Mouse (Mus musculus): ENCODE data around the gene Stk31. TPM values are rescaled to one million over a fixed set of nuclear protein-coding genes. Genes with fewer than 3 reads are reported as not detected.

Stk31 gene
- total RNA-seq (2012; rRNA removed): not detected in 2 replicates
- not detected for polyA plus RNA-seq (2012; ENCODE audit: insufficient read depth in 1 of 2, insufficient read length in 2 of 2, low read depth in 1 of 2, low replicate concordance in 2 of 2, missing spikeins in 1 of 2)

DNA sequence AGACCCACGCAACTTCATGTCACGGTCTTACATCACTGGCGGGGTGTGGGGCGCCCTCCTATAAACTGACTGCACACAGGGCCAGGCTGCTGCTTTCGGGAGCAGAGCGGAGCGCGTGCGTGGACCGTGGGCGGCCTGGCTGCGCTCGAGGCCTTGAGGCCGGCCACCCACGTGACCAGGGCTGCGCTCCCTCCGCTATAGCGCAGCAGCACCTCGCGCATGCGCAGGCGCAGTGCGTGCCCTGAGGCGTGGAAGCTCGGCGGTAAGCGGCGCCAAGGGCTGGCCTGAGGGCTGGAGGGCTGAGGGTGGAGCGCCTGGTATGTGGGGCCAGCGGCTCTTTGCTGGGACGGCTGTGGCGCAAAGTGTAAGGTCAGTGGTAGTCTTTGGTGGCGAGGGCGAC is at the start of gene Stk31:
Stk31 (plus strand) TSS at position 289 of the 400 bp plus-strand sequence.
- no peak within 1 kb of the TSS for H3K27ac ChIP-seq (ENCODE audit: control insufficient read depth, low read depth, low read length)
- no peaks in the 10 kb centered on the region for H3K79me2 ChIP-seq (ENCODE audit: control insufficient read depth, insufficient read depth, low read length, poor library complexity)
- no peaks in the 10 kb centered on the region for H3K9me3 ChIP-seq (replicated peaks; ENCODE audit: insufficient read depth, low read length)
- no peak within 1 kb of the TSS for H3K9ac ChIP-seq (ENCODE audit: control insufficient read depth, low read depth, low read length, poor library complexity, severe bottlenecking)
- TF ChIP-seq ZKSCAN1 (IDR thresholded peaks at IDR 0.05; ENCODE audit: low read depth, low read length): no peak
- TF ChIP-seq GABPA (IDR thresholded peaks at IDR 0.05; ENCODE audit: low read depth, low read length): no peak
- TF ChIP-seq MXI1 (IDR thresholded peaks at IDR 0.05; ENCODE audit: low read depth, low read length): no peak
- no peak for TF ChIP-seq CTCF (IDR thresholded peaks at IDR 0.05 in 2 of 3, conservative IDR thresholded peaks at IDR 0.05 in 1 of 3; ENCODE audit: control insufficient read depth in 1 of 3, insufficient read depth in 1 of 3, low read depth in 2 of 3, low read length in 3 of 3, poor library complexity in 1 of 3, severe bottlenecking in 1 of 3)
- TF ChIP-seq MAFK (IDR thresholded peaks at IDR 0.05; ENCODE audit: borderline replicate concordance, low read depth, low read length): no peak
- no peak for TF ChIP-seq ZMIZ1 (IDR thresholded peaks at IDR 0.05; ENCODE audit: low read depth, low read length)
- no peak for TF ChIP-seq EP300 (IDR thresholded peaks at IDR 0.05; ENCODE audit: low read depth in 1 of 2, low read length in 2 of 2)
- TF ChIP-seq BHLHE40 (IDR thresholded peaks at IDR 0.05; ENCODE audit: borderline replicate concordance, low read depth, low read length): no peak
- TF ChIP-seq ELF1 (IDR thresholded peaks at IDR 0.05; ENCODE audit: low read depth, low read length): no peak
- no peak for TF ChIP-seq USF2 (IDR thresholded peaks at IDR 0.05; ENCODE audit: borderline replicate concordance in 1 of 2, insufficient read depth in 1 of 2, low read depth in 1 of 2, low read length in 2 of 2)
- TF ChIP-seq E2F4 (IDR thresholded peaks at IDR 0.05; ENCODE audit: borderline replicate concordance, low read depth, low read length): no peak
- peaks cover 0 to 1% of the 10 kb centered on the region in 2 experiments; a peak in 2 of 4 replicates for H3K27me3 ChIP-seq (ENCODE audit: control insufficient read depth in 1 of 2, insufficient read depth in 2 of 2, low read length in 2 of 2)
- no peak within 1 kb of the TSS for H3K4me3 ChIP-seq (ENCODE audit: control insufficient read depth in 1 of 2, insufficient read depth in 1 of 2, low read depth in 2 of 2, low read length in 2 of 2)
- no peak for DNase-seq (ENCODE audit: low read depth, low spot score)
- H3K36me3 ChIP-seq (ENCODE audit: control insufficient read depth in 1 of 2, insufficient read depth in 2 of 2, low read length in 2 of 2): no peaks in the 10 kb centered on the region
- H3K4me1 ChIP-seq (ENCODE audit: control insufficient read depth in 1 of 2, insufficient read depth in 2 of 2, low read length in 2 of 2): no peaks in the 10 kb centered on the region

GRCm38 (mm10) chr6:49349826-49350225 is 45.6 kb upstream of the Stk31 start:
- H3K36me3 ChIP-seq (ENCODE audit: control insufficient read depth in 1 of 2, insufficient read depth in 2 of 2, low read length in 2 of 2): no peaks in the 10 kb centered on the region
- no peak overlapping the region for H3K27ac ChIP-seq (ENCODE audit: control insufficient read depth, low read depth, low read length)
- H3K27me3 ChIP-seq (ENCODE audit: control insufficient read depth in 1 of 2, insufficient read depth in 2 of 2, low read length in 2 of 2): no peaks in the 10 kb centered on the region
- no peak for DNase-seq (ENCODE audit: low read depth, low spot score)
- TF ChIP-seq ZMIZ1 (IDR thresholded peaks at IDR 0.05; ENCODE audit: low read depth, low read length): no peak
- TF ChIP-seq MYC (IDR thresholded peaks at IDR 0.05; ENCODE audit: low read depth, low read length): no peak
- no peak for TF ChIP-seq SIN3A (IDR thresholded peaks at IDR 0.05; ENCODE audit: low read length)
- no peak for TF ChIP-seq CHD1 (IDR thresholded peaks at IDR 0.05; ENCODE audit: low read depth, low read length)
- no peak for TF ChIP-seq GABPA (IDR thresholded peaks at IDR 0.05; ENCODE audit: low read depth, low read length)
- TF ChIP-seq MXI1 (IDR thresholded peaks at IDR 0.05; ENCODE audit: low read depth, low read length): no peak
- TF ChIP-seq NELFE (IDR thresholded peaks at IDR 0.05; ENCODE audit: low read depth, low read length): no peak
- TF ChIP-seq USF1 (IDR thresholded peaks at IDR 0.05; ENCODE audit: low read depth, low read length): no peak
- no peak for TF ChIP-seq ZKSCAN1 (IDR thresholded peaks at IDR 0.05; ENCODE audit: low read depth, low read length)
- TF ChIP-seq KAT2A (conservative IDR thresholded peaks at IDR 0.05; ENCODE audit: low read depth, low read length): no peak
- no peak for TF ChIP-seq RAD21 (IDR thresholded peaks at IDR 0.05; ENCODE audit: low read depth, low read length)
- TF ChIP-seq BHLHE40 (IDR thresholded peaks at IDR 0.05; ENCODE audit: borderline replicate concordance, low read depth, low read length): no peak
- TF ChIP-seq TBP (IDR thresholded peaks at IDR 0.05; ENCODE audit: low read depth, low read length): no peak
- TF ChIP-seq JUND (IDR thresholded peaks at IDR 0.05; ENCODE audit: low read depth, low read length): no peak
- H3K9me3 ChIP-seq (replicated peaks; ENCODE audit: insufficient read depth, low read length): no peaks in the 10 kb centered on the region
- no peak overlapping the region for H3K9ac ChIP-seq (ENCODE audit: control insufficient read depth, low read depth, low read length, poor library complexity, severe bottlenecking)
- H3K4me1 ChIP-seq (ENCODE audit: control insufficient read depth in 1 of 2, insufficient read depth in 2 of 2, low read length in 2 of 2): no peaks in the 10 kb centered on the region
- H3K79me2 ChIP-seq (ENCODE audit: control insufficient read depth, insufficient read depth, low read length, poor library complexity): no peaks in the 10 kb centered on the region
- no peak overlapping the region for H3K4me3 ChIP-seq (ENCODE audit: control insufficient read depth in 1 of 2, insufficient read depth in 1 of 2, low read depth in 2 of 2, low read length in 2 of 2)
